Mouse (Mus musculus) monocyte, adult 5-6 weeks (primary cell): ENCODE measurements around the gene Arhgap15. TPM values are rescaled to one million over a fixed set of nuclear protein-coding genes. Genes with fewer than 3 reads are reported as not detected.

Experiments
- ATAC-seq: fragments of 153-309, 156-312 bp; replicated peaks from 2 replicates; pipeline ENCODE4 v1.8.0; 2017; ENCODE audit warnings: mild to moderate bottlenecking; ENCODE audit not compliant: low TSS enrichment, insufficient number of reproducible peaks, severe bottlenecking, poor library complexity, low FRiP score
- total RNA-seq: library from RNA; stranded (forward); fragments of 200-1000, 200-491, 200-594 nt; gene quantifications from 3 replicates; pipeline ENCODE4 v1.2.3, GENCODE M21; 2017

The Arhgap15 gene
- total RNA-seq, 1 experiment from 2014 or later = 204 TPM

- ATAC-seq = no peak
Measured at GRCm38 (mm10) chr2:44222176-44222753, 473.6 kb downstream of the Arhgap15 start.

- no peak for ATAC-seq
Measured at GRCm38 (mm10) chr2:44234856-44235255, 486.2 kb downstream of the Arhgap15 start.

GRCm38 (mm10) chr2:44241657-44242454 is 493.2 kb downstream of the Arhgap15 start:
- ATAC-seq = no peak

- ATAC-seq = no peak
Measured at GRCm38 (mm10) chr2:44242628-44243255, 494.1 kb downstream of the Arhgap15 start.

GRCm38 (mm10) chr2:44255343-44255742 is 506.7 kb downstream of the Arhgap15 start:
- ATAC-seq = no peak

GRCm38 (mm10) chr2:44257946-44258345 is 509.3 kb downstream of the Arhgap15 start:
- ATAC-seq = no peak

GRCm38 (mm10) chr2:44271455-44272346 is 523.1 kb downstream of the Arhgap15 start:
- ATAC-seq = no peak

- no peak for ATAC-seq
Measured at GRCm38 (mm10) chr2:44272606-44273005, 524.0 kb downstream of the Arhgap15 start.

- ATAC-seq = no peak
Measured at GRCm38 (mm10) chr2:44274425-44274824, 525.8 kb downstream of the Arhgap15 start.

- no peak for ATAC-seq
Measured at GRCm38 (mm10) chr2:44286181-44286719, 537.6 kb downstream of the Arhgap15 start.

- ATAC-seq = no peak
Measured at GRCm38 (mm10) chr2:44299156-44299555, 550.5 kb downstream of the Arhgap15 start.

- no peak for ATAC-seq
Measured at GRCm38 (mm10) chr2:44299909-44300308, 551.3 kb downstream of the Arhgap15 start.

GRCm38 (mm10) chr2:44300466-44300865 is 551.8 kb downstream of the Arhgap15 start:
- ATAC-seq = no peak

GRCm38 (mm10) chr2:44304261-44304970 is 555.8 kb downstream of the Arhgap15 start:
- ATAC-seq = no peak

- no peak for ATAC-seq
Measured at GRCm38 (mm10) chr2:44304971-44305808, 556.6 kb downstream of the Arhgap15 start.

GRCm38 (mm10) chr2:44306137-44306536 is 557.5 kb downstream of the Arhgap15 start:
- ATAC-seq = no peak

- no peak for ATAC-seq
Measured at GRCm38 (mm10) chr2:44309124-44309523, 560.5 kb downstream of the Arhgap15 start.
